Mouse (Mus musculus): Measurements from ENCODE around the gene Pah.

Pah gene

DNA sequence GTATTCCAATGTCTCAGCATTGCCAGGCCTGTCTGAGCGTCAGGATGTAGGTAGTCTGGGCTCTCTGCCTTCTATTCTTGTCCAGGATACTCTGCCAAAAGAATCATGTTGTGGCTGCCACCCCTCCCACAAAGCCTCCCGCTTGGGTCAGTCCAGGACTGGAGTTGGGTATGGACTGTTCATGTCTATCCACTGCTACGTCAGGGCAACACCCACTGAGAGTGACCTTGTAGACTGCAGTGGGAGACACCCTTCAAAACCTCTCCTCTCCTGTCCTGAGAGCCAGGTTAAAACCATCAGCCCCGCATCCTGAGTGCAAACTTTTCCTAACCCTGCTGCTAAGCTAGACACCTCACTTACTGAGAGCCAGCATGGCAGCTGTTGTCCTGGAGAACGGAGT lies at the start of gene Pah:
TSS of gene Pah (plus strand) at position 150 of the 400 bp plus-strand sequence.
- peak; percentile 75 for DNase-seq

DNA sequence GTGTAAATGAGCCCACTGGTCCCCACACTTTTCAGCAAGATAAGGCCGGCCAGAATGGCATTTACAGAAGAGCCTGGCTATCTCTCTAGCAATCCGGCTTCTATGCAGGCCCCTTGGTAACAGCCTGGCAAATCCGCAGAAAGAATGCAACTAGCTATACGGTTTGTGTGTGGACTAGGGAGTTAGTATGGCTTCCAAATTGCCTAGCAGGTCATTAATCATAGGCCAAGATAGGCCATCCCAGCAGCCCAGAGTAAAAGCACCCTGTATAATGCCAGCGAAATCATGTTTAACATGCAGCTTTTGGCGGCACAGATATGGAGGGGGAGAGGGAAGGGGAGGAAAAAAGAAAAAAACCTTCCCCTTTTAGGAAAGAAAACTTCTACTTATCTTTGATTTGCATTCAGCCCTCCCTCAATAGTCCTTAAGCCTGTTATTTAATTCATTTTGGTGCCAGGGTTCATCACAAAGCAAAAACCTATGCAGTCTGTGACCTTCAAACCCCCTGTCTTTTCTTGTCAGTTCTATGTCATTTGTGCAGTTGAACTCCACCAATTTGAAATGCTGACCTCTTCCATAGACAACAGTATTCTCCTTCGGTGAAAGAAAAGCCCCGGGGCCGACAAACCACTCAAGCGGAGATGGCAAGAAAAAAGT lies 48.0 kb upstream of the Pah start:
- no peak for DNase-seq

DNA sequence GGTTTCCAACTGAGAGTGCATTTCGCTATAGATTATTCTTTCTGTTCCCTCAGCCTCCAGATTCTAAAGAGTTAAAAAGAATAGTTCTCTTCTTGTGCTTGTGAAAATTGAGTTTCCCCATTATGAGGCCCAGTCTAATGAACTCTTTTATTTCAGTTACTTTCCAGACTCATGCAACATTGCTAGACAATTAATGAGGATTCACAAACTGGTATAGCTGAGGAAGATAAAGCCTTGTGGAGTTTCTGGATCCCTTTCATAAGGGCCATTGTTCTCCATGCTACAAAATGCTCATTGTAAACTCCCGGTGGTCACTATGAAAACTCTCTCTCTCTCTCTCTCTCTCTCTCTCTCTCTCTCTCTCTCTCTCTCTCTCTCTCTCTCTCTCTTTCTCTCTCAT lies 46.6 kb upstream of the Pah start:
- DNase-seq: no peak

DNA sequence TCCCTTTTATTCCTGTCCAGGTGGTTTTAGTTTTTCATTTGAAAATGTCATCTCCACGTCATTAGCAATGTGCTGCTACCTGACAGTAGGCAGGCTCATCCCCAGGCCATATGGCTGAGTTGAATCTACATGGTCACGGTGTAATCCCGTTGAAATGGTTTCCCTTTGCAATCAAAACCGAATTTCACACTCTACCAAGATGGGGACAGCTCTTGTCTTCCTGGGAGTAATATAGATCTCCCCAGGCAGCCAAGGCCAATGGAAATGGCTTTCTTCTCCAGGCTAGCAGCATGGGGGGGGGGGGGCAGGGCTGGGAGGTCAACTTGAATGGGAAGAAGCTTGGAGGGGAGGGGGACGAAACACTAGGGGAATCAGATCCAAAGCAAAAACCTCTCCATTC lies 43.7 kb upstream of the Pah start:
- DNase-seq: no peak

DNA sequence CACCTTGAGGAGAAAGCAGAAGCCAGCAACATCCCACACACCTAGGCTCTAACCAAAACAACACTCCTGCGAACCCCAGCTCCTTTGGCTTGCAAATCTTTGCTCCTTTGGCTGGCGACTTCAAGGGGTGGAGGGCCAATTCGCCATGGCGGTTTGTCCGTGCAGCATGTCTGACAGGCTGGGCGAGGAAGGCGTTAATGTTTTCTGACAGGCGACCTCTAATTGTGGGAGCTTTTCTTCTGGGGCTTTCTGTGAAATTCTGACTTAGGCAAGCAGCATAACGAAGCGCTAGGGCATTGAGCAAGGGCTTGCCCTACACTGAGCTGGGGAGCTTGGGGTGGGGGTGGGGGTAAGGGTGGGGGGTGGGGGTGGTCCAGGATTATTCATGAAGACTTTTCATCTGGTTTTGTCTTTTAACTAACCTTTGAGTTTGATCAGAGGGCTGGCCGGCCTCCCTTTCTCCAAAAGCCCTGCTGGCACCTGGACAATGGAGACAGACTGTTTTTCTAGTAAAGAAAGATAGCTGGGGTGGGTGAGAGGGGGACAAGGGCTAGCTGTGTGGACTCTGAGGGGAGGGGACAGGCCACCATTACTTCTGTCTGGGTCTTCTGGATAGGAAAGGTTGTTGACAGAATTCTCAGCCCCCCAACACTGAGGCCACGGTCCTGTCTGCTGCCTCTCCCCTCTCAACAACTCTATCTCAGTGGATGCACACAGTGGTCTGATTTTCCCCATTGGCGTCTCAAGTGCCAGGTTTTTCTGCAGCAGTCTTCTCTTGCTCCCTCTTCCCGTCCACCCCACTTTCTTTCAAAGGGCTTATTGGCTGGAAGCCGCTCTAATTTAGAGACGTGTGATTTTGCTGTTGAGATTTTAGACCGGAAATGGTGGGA lies 36.5 kb upstream of the Pah start:
- no peak for DNase-seq

DNA sequence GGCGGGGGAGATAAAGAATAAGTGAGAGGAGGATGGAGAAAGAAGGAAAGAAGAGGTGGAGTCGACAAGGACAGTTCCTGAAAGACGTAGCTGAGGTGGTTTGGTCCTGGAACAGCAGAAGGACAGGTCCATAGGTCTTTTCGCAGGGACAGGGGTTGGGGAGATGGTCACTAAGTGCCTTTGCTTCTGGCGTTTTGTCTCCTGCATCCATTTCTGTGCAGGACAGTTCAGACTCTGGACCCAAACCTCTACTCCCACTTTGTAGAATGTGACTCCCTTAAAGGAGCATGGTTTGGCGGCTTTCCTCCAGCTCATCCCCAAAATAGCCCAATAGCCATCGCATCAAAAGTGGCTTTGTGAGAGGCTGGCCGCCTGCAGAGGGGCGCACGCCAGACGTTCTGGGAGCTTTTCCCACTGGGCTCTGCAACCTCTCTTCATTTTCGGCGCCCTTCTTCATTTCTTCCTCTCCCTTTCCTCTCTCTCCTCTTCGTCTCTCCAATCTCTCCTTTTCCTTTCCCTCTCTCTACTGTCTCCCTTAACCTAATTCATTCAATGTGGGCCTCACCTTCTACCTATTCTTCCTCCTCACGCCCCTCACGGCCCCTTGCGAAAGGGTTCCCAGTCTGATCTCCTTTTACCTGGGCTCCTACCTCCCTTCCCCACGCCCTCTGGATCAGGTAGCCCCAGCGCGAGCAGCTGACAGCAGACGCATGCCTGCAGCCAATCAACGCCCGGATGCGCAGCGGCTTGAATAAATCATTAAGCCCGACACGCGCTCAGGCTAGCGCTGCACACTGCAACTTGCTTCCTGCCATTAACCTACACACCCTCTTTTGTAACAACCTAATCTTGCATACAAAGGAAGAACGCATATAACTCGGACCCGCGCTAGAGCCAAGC lies 35.6 kb upstream of the Pah start:
- DNase-seq: peak; percentile 48

DNA sequence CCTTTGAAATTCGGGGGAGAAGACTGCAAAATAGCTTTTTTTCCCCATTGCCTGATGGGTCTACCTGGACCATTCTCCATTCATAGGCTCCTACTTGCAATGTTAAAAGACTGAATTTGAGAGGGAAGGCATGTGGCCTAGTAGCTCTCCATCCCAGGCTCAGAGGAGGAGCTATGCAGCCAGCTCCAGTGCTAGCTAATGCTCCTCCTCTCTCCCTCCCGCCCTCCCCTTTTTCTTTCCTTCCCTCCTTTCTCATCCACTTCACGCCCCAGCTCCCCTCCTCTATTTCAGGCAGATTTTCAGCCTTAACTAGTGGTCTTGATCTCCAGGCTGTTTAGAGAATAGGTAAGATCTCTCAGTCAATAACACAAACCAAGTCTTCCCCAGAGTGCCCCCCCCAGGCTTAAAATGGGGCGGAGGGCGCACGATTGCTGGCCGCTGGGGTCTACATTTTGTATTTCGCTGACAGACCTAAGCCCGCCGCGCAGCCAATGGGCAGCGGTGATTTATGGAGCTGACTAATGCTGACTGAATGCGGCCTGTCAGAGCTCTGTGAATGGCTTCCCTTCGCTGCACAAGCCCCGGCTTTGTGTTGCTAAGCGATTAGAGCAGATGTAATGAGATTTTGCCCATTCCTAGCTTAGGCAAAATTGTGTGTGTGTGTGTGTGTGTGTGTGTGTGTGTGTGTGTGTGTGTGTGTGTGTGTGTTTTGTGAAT lies 33.0 kb upstream of the Pah start:
- peak; percentile 14 for DNase-seq

DNA sequence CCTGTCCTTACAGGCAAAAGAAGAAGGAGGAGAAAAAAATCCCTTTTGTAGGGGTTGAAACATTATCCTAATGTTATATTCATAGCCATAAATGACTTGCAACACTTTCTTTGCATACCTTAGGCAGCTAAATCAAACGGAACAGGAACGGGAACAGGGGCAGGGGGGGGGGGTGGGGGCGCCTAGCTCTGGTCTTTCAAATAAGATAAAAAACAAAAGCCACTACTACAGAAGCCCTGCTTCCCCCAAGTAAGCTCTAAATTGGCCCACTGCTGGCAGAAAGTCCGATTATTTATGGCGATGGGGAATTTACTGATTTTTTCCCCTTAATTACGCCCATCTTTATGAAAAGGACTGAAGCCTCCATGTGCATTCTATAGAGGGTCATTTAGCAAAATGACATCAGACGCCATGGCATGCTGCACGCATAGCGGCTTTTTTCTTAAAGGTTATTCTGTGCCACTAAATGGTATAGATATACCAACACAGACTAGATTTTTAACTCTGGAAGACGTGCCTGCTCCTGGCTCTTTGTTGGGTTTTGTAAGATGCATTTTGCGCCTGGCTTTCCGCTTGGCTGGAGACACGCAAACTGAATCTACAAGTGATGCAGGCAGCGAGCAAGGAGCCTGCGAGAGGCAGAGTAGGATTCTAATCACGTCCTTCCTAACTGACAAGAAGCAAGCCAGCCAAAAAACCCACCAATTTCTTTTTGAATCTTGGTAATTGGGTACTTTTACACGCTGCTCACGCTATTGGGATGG lies 32.2 kb upstream of the Pah start:
- DNase-seq: no peak

DNA sequence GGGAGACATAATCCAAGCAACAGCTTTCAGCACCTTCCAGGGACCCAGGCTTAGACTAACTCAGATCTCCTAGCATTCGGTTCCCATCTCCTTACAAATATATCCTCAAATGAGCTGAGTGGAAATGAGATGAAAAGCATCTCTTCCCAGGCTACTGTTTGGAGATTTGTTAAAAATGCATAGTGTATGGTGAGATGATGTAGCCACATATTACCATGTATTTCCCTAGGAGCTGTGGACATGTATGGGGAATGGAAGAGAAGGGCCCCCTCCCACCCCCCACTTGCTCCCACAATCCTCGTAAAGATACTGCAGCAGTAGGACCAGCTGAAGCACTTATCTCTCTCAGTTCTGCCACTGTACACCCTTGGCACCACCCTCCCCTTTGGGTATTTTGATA lies 31.3 kb upstream of the Pah start:
- DNase-seq: no peak

DNA sequence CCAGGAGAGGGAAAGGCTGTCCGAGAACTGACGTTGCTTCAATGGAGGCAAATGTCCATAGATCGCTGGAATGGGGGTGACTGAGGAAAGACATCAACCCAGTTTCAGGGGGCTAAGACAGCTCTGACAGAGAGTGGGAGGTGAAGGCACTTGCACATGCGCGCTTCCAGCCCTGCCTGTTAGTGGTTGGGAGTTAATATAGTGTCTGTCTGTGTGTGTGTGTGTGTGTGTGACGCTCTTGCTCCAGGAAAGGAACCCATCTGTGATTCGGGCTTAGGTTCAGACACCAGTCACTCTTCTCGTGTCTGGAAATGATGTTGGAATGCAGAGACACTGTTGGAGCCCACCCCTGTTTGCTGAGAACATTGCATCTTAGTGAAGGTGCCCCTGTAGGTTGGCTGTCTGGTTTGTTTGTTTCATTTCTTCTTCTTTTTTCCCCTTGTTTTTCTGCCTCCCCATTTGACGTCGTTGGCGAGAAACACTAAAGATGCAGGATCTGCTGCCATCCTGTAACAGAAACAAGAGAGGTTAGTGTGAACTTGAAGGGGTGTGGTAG lies 30.0 kb upstream of the Pah start:
- DNase-seq: no peak

DNA sequence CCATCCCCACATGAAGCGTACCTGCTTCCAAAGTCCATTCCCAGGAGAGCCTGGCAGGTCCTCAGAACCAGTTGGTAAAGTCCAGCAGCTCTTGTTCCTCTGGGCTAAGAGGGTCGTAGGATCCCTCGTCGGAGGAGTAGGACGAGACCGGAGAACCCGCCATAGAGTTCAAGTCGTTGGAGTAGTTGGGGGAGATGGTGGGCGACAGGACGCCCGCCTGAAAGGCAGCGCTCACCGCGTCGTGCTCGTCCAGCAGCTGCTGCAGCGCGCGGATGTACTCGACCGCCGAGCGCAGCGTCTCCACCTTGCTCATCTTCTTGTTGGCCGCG lies 29.3 kb upstream of the Pah start:
- DNase-seq: no peak

DNA sequence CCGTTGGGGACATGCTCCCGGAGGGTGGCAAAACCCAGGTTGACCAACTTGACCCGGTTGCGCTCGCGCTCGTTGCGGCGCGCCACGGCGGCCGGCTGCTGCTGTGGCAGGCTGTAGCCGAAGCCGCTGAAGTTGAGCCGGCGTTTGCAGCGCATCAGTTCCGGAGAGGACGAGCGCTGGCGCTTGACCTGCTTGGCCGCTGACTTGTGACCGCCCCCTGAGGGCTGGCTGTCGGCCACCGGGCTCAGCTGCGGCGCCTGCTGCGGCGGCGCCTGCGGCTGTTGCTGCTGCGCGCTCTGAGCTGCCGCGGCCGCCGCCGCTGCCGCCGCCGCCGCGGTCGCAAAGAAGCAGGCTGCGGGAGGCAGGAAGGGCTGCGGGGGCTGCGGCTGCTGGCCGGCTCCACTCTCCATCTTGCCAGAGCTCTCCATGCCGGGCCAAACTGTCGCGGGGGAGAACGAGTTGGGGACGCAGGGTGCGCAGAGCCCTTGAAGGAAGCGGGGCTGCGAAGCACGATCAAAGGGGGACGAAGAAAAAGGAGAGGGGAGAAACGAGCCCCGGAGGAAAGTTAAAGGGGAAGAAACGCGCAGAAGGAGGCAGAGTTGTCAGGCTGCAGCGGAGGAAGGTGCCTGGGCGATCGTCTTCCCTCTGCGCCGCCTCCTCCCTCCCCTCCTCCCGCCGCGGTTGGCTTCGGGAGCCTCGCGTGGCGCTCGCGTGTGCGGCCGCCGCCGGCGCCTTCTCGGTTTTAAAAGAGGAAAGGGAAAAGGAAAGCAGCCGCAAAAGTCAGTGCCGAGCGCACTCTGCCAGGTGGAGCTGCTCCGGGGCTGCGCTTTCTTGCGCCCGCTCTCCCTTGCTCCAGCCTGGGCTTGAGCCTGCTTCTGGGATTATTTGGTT lies 28.7 kb upstream of the Pah start:
- DNase-seq: peak; percentile 73

DNA sequence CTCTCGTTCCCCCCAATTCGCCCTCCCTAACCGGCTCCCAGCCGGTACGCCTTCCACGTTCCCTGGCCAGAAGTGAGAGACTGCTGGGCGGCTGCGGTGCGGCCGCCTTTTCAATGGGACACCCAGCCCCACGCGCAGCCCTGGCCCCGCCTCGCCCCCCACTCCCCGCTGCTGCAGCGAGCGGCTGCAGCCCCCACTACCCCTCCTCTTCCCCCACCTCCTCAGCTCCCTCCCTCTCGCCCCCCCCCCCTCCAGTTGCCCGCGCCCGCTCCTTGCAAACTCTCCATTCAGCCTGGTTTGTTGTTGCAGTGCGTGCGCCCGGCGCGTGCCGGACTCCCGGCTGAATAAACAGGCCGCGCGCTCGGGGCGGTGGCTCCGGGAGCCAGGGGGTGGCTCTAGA lies 28.0 kb upstream of the Pah start, which contains the start of gene Ascl1:
TSS of gene Ascl1 (minus strand) at position 85 of the 400 bp plus-strand sequence.
- no peak for DNase-seq

DNA sequence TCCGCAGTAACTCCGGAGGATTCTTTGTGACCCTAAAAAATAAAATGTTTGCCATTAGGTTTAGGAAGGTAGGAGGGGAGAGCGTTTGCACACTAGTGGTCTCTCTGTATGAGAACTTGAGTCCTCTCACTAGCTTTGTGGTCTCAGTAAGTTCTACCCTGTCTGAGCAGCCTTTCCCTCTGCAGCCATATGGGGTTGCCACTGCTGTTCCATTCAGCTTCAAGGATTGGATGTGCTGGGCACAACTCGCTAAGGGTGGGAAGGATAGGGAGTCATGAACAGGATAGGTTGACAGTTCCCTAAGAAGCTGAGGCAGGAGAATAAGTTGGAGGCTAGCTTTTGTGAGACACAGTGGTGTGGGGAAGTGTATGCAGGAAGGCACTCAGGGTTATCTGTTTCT lies 27.4 kb upstream of the Pah start:
- no peak for DNase-seq

DNA sequence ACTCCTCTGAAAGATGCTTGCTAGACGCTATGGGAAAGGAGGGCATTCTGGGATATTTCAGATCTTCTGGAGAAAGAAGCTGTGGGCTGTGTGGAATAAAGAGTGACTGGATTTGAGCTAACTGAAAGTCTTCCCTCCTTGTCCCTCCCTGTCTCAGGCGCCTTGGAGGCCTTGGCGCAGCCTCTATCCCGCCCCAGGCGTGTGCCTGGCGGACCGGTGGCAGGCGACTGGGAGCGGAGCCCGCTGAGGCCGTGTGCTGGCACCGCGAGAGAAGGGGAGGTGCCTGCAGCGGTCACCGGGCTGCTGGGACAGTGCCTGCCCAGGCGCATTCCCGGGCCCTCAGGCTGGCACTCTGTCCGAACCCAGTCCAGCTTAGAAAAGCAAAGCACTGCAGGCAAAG lies 27.0 kb upstream of the Pah start:
- DNase-seq: peak; percentile 23

DNA sequence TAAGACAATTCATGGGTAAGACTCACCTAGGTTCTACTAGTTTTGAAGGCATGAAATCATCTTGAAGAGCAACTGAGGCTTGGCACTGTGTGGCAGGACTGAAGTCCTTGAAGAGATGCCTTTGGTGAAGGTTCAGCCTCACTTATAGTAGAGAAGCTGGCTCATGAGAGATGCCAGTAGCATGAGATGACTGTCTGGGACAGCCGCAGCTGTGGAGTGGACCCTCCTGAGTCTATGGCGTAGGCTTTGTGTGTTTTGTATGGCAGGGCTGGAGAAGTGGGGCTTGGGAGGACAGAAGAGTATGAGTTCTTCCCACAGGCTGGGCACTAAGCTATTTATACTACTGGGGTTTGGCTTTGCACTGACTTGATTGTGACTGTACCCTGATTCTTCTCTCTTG lies 24.5 kb upstream of the Pah start:
- no peak for DNase-seq

DNA sequence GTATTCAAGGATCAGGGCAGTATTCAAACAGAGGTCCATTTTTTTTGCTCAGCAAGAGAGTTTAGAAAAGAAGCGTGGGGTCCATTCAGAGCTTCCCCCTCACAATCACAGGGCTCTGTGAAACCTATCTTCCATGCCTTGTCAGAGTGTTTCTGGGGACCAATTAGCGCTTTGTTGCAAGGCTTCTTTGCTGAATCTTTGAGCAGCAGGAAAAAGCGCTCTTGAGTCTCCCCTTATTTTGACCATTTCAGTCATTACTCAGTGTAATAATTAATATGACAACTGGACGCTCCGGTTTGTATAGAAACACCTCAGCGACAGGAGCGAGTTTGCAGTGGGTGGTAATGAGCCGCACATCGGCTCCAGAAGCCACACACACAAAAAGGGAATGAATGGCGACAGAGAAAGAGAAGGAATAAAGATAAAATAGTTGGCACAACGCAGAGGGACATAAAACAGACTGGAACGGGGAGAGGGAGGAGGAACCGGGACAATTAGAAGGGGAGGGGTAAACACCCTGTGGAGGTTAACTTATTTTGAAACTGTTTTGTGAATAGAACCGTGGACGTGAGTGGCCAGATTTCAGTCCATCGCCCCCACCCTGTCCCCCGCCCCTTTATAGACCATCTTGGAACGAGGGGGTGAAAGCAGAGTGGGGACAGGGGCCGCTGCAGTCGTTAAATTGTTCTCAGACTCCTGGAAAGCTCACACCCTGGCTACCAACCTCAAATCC lies 20.5 kb upstream of the Pah start:
- no peak for DNase-seq

DNA sequence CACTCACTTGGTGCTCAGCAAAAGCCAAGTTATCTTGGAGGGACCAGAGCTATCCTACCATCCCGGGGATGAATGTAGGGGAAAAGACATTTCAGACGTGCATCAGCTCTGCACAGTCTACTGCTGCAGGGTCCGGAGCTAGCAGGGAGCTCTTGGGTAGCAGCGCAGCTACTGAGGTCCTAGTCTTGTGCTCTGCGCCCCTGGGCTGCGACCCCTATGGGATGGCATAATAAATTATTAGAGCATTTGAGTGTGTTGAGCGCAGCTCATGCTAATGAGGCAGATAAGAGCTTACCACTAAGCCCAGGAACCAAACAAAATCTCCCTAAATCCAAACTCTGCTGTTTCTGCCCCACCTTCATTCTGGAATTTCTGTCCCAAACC lies 19.9 kb upstream of the Pah start:
- no peak for DNase-seq

DNA sequence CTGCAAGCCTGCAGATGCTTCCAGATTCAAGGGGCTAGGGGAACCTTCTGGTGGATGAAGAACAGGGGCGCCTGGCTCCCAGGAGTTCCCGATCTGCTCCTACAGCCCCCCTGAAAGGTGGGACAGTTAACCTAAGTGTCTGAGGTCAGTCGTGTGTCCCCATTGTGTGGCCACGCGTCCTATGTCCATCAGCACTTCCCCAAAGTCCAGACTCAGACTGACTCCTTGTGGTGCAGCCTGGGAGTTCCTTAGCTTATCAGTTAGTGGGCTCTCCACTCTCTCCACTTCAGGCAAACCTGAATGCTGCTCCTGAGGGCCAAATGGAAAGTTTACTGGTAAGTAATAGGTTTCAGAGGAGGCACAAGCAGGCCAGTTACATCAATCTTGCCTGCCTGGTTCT lies 19.3 kb upstream of the Pah start:
- no peak for DNase-seq

DNA sequence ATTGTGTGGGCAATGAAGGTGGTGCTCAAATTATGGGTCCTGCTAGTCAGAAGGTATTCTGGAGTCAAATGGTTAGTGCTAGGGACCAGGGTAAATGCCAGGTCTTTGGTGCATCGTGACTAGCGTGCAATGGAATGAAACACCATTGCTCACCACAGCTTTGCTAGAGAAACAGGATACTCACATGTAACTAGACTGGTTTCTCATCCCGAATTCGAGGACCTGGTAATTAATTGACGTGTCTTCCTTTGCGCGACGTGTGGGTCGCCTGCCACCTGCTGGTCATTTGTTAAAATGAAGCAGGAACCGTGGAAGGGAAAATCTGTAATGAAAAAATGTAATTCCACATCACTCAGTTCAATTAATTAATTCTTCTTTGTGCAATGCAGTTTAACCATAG lies 17.6 kb upstream of the Pah start:
- DNase-seq: peak; percentile 52
